Mouse (Mus musculus) left cerebral cortex, adult 8-10 months (tissue): ENCODE results near the gene Cend1. TPM values are rescaled to one million over a fixed set of nuclear protein-coding genes. Genes with fewer than 3 reads are reported as not detected.
"Not testable (repeated sequence)": the region's sequence is repeated elsewhere in the genome, so short reads cannot be mapped to it uniquely, and the experiment has no call there.

Source experiments
- DNase-seq, 2 experiments: peaks; one replicate each; pipeline ENCODE4 v3.0.0; 2022; ENCODE audit warnings: low spot score in 2 of 2
- total RNA-seq, 4 experiments: library from RNA; stranded (reverse); gene quantifications; 2 replicates each; pipeline ENCODE4 v1.2.4; 2022

Gene Cend1
- total RNA-seq, 4 experiments from 2014 or later: 286 to 326 (median 299) TPM

GRCm38 (mm10) chr7:141430585-141431240 is 1.4 kb upstream of the Cend1 start:
- DNase-seq: no peak

- no peak for DNase-seq
These were observed 721 bp upstream of the Cend1 start for GRCm38 (mm10) chr7:141429840-141430584.

- no peak for DNase-seq
These were observed 590 bp downstream of the Cend1 start for GRCm38 (mm10) chr7:141428701-141429100.

- no peak for DNase-seq
These were observed 2.2 kb downstream of the Cend1 start for GRCm38 (mm10) chr7:141426948-141427730.

GRCm38 (mm10) chr7:141423811-141424210 is 5.5 kb downstream of the Cend1 start:
- no peak for DNase-seq

- DNase-seq: no peak
These were observed 9.1 kb downstream of the Cend1 start for GRCm38 (mm10) chr7:141420030-141420702.

GRCm38 (mm10) chr7:141418970-141419369 is 10.3 kb downstream of the Cend1 start:
- no peak for DNase-seq

GRCm38 (mm10) chr7:141417731-141418681 is 11.3 kb downstream of the Cend1 start:
- no peak for DNase-seq

GRCm38 (mm10) chr7:141416144-141416841 is 13.0 kb downstream of the Cend1 start:
- no peak for DNase-seq

GRCm38 (mm10) chr7:141413809-141414584 is 15.3 kb downstream of the Cend1 start, which contains the start of gene Gatd1:
Gatd1 (minus strand) TSS chr7:141414136.
- peak; percentile 92 to 97 for DNase-seq

- DNase-seq: no peak
These were observed 16.0 kb downstream of the Cend1 start for GRCm38 (mm10) chr7:141413331-141413730.

- DNase-seq: no peak
These were observed 17.6 kb downstream of the Cend1 start for GRCm38 (mm10) chr7:141411667-141412066.

GRCm38 (mm10) chr7:141410631-141411030 is 18.7 kb downstream of the Cend1 start:
- no peak for DNase-seq

- DNase-seq: peak; percentile 72 to 74
These were observed 20.5 kb downstream of the Cend1 start for GRCm38 (mm10) chr7:141408833-141409232.

- DNase-seq: not testable (repeated sequence)
These were observed 21.6 kb downstream of the Cend1 start for GRCm38 (mm10) chr7:141407670-141408069.

GRCm38 (mm10) chr7:141405466-141405865 is 23.8 kb downstream of the Cend1 start:
- DNase-seq: no peak

- no peak for DNase-seq
These were observed 26.0 kb downstream of the Cend1 start for GRCm38 (mm10) chr7:141403305-141403704.

GRCm38 (mm10) chr7:141395348-141395747 is 33.9 kb downstream of the Cend1 start:
- DNase-seq: no peak

GRCm38 (mm10) chr7:141394771-141395170 is 34.5 kb downstream of the Cend1 start:
- DNase-seq: no peak
